Mouse (Mus musculus): ENCODE measurements around the gene Klhl15.
A peak's percentile ranks its signal among the peaks of the same experiment; 100 is the strongest.
"Not testable (repeated sequence)": the region's sequence is repeated elsewhere in the genome, so short reads cannot be mapped to it uniquely, and the experiment has no call there.

Klhl15 gene

DNA sequence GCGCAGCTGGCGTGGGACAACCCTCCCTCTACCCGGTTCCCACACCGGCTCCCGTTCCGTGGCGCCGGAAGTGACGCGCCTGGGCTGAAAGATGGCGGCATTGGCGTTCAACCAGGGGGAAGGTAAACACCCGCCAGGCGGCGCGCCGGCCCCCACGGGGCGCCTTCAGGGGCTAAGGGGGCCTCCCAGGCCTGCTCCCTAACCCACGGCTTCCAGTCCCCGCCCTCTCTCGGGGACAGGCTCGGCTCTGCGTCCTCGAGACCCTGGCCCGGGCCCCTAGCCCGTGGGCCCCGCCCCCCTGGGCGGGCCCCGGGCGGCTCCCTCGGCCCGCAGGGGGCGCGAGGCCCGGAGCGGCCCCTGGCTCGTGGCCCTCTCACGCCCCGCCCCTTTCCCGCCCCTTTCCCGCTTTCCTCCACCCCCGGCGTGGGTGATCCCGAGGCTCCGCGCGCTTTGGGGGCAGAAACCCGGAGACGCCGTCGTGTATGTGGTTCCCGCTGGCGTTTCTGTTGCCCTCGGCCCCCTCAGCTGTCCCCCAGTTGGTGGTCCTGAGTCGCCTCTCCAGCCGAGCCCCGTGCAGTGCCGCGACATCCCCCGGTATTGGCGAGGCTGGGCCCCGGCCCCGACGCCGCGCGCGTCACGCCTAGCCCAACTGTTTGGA, at the start of gene Klhl15:
Gene Klhl15 (plus strand): TSS at position 68 of the 658 bp plus-strand sequence.
- DNase-seq (ENCODE audit: low spot score in 2 of 2): peak; percentile 43 to 74

DNA sequence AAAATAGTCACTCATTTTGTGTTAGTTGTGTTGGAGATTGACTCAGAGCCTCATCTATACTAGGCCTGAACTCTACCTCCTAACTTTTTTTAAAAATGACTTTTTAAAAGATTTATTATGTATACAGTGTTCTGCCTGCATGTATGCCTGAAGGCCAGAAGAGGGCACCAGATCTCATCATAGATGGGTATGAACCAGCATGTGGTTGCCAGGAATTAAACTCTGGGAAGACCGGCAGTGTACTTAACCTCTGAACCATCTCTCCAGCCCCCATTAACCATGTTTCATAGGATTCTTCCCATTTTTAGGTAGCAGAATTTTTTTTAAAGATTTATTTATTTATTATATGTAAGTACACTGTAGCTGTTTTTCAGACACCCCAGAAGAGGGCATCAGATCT, 49.2 kb upstream of the Klhl15 start:
- no peak for DNase-seq (ENCODE audit: low spot score in 2 of 2)

DNA sequence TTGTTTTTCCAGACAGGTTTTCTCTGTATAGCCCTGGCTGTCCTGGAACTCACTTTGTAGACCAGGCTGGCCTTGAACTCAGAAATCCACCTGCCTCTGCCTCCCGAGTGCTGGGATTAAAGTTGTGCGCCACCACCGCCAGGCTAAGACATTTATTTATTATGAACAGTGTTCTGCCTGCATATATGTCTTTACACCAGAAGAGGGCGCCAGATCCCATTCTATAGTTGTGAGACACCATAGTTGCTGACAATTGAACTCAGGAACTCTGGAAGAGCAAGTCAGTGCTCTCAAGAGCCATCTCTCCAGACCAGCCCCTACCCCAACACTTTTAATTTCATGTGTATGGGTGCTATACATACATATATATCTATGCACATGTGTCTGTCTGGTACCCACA, 40.5 kb upstream of the Klhl15 start:
- DNase-seq (ENCODE audit: low spot score in 2 of 2): not testable (repeated sequence)

DNA sequence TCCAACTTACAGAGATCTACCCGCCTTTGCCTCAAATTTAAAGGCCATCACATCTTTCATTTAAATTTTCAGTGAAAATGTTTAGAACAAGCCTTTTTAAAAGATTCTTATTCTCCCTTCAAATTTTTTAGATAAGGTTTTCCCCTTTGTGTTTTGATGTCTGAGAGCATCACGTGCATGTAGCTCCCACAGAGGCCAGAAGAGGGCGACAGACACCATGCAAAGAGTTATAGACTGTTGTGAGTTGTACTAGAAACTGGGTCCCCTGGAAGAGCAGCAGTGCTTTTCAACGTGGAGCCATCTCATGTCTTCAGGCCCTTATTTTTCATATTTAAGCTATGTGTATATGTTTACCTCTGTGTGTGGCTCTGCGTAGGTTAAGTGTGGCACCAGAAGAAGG, 36.6 kb upstream of the Klhl15 start:
- peak in 1 of 2 experiments; percentile 57 for DNase-seq (ENCODE audit: low spot score in 2 of 2)

DNA sequence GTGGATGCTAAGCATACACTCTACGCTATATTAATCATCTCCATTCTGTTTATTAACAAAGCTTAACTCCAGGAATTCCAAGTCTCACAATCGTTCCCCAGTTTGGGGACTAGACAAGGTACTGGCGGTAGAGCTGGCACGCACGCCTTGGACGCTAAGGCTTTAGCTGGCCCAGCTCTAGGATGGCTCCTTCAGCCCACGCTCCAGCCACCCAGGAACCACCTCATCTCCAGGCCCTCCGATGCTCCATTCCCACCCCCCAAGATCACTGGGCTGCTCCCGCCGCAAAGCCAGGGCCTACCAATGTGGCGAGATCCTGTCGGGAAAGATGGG, 22.2 kb upstream of the Klhl15 start:
- no peak for DNase-seq (ENCODE audit: low spot score in 2 of 2)

DNA sequence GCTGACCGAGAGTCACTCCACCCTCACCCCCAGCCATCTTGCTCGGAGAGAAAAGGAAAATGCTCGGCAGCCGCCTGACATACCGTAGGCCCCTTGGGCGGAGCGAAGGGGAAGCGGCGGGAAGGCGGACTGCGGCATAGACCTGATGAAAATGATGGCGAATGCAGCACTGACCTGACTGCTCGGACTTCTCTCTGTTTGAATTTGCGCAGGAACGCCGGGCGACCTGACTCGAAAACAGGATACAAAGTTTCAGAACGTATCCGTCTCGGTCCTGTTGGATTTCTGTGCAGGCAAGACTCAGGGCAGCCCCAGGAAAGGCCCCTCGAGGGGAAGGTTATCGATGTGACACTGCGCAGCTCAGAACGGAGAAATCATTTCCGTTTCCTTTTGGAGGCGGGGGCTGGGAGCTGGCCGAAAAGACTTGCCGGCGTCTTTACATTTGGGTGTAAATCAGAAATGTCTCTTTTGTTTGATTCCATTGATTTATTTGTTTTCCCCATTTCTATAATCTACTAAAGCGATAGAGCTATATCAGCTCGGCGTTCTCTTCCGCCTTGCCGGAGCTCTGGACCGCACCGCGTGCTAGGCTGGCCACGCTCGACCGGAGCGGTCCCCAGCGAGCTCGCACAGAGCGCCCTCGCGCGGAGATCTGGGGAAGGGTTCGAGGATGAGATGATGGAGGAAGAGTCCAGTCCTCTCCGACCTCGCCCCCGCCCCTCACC, 21.6 kb upstream of the Klhl15 start, which contains the start of gene Eif2s3x:
Gene Eif2s3x (minus strand): TSS at position 266 of the 725 bp plus-strand sequence.
- peak; percentile 39 to 95 for DNase-seq (ENCODE audit: low spot score in 2 of 2)

DNA sequence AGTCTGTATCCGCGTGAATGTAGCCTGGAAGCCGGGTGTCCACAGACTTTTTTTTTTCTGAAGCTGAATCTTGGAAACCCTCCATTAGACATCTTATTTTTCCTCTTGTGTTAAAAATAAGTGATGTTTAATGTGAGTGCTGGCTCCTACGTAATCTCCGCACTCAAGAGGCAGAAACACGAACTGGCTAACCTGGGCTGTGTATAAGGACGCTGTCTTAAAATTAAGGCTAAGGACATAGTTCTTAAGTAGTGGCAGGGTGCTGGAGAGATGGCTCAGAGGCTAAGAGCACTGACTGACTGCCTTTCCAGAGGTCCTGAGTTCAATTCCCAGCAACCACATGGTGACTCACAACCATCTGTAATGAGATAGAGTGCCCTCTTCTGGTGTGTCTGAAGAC, 21.0 kb upstream of the Klhl15 start:
- peak in 1 of 2 experiments; percentile 20 for DNase-seq (ENCODE audit: low spot score in 2 of 2)

DNA sequence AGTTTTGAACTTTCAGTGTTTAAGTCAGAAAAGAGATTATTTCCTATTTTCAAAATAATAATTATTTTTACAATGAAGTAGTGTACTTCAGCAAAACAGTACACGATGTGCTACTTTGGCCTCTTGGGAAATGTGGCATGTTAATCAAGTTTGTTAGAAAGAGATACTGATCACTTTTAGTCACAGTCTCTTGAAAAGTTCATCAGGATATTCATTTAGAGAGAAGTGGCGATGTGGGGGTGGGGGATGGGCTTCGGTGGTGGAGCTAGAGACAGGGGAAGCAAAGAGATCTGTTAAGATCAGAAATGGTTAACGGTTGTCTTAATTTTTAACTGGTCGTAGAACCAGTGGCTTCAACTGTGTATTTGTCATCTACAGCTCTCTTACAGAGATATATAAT, 967 bp upstream of the Klhl15 start:
- DNase-seq (ENCODE audit: low spot score in 2 of 2): no peak

DNA sequence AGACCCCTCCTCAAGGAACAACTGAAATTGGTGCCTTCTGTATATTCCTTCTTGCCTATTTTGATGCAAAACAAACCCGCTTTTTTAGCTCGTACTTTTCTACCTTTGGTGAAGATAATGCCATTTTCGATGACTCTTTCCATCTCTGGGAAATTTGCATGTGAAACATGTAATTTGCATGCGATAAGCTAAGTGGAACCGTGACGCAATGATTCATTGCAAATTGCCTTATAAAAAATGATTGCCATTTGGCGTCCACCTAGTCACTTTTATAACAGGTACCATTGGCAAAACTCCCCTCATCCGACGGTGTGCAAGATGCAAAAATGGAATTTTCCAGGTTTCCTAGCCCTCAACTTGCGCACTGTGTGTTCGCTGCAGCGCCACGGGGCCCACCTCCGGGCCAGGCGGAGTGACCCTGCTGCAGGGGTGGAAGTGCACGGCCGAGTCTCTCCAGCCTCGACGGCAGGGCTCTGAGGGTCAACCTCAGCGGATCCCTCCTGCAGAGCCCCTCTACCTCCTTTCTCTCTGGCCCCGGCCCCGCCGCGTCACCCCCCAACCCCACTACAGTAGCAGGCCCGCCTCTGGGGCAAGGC, 365 bp upstream of the Klhl15 start:
- no peak for DNase-seq (ENCODE audit: low spot score in 2 of 2)

DNA sequence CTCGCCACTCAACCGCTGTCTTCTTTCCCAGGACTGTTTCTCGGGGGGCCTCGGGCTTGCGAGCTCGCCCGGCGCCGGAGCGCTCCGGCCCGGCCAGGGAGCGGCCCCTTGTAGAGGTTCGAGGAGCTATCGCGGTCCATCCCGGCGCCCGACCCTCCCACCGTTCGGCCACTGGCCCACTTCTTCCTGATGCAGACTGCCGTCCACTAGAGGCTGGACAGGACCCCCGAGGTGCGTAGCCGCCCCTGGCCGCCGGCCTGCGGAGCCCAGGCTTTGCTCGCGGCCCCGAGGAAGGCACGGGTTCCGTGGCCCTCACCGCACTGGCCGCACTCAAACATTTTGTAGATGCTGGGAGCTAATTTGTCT, 774 bp downstream of the Klhl15 start:
- DNase-seq (ENCODE audit: low spot score in 2 of 2): no peak

DNA sequence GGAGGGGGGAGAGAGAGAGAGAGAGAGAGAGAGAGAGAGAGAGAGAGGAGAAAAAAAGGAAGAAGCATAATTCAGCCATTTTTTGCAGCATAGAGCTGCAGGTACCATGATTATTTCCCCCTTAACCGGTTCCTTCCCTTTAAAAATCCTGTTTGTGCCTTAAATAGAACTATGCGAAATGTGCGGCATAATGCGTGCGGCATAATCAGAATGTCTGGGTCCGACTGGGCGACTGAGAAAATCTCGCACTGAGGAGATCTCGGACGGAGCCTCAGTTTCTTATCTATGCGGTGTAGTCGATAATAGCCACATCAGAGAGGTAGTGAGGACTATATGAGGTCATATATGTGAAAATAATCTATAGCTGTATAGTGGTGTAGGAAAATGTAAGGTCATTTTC, 1.2 kb downstream of the Klhl15 start:
- DNase-seq (ENCODE audit: low spot score in 2 of 2): no peak

DNA sequence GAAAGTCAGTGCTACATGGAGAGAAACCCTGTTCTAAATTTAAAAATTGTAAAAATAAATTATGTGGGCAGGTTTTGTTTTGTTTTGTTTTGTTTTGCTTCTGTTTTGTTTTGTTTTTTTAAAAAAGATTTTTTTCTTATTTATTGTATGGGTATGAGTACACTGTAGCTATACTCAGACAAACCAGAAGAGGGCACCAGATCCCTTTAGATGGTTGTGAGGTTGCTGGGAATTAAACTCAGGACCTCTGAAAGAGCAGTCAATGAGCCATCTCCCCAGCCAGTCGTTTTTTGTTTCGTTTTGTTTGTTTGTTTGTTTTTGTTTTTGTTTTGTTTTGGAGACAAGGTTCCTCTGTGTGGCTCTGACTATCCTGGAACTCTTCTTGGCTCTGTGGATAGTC, 54.5 kb downstream of the Klhl15 start:
- DNase-seq (ENCODE audit: low spot score in 2 of 2): peak in 1 of 2 experiments; percentile 29

DNA sequence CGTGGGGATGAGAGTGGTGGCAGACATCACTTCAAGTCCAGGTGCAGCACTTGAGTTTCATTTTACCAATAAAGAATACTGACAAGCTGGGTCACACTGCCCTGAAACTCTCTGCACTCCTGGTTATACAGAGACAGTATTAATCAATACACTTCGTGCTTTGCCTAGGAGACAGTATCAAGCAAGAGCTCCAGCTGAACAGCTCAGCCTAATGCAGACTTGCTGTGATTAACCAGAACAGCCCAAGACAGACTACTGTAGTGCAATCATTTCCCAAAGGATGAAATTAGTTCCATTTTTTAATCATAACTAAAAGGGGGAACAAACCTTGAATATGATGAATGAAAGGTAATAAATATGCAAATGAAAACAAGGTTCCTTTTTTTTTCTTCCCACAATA, 68.5 kb downstream of the Klhl15 start:
- no peak for DNase-seq (ENCODE audit: low spot score in 2 of 2)

DNA sequence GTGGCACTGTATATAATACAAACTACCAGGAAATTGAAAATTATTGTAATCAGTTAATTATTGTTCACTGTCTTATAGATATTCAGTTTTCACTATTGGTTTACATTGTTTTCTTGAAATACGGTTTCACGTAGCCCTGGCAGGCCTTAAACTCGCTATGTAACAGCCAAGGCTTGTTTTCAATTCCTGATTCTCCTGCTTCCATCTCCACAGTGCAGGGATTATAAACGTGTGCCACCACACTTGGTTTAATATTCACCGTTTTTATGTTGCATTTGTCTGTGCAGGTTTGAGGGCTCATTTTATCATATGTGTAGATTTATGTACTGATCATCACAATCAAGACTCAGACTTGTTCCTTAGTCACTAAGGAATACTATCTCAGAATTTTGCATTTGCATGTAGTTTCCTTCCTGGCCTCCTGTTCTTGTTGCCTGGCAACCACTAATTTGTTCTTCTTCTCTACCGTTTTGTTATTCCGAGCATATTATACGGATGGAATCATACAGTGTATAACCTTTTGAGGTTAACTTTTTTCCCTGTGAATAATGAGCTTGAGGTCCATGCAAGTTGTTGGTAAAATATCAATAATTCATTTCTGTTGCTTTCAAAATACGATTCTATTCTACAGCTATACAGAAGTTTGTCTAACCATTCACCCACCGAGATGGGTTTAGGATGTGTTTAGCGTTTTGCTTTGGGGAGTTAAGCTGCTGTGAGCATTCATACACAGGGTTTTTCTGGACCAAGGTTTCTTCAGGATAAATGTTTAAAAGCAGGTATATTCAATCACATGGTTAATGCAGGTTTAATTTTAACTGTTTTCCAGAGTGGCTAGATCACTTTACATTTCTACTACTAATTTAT, 86.9 kb downstream of the Klhl15 start:
- no peak for DNase-seq (ENCODE audit: low spot score in 2 of 2)
